ENCODE assay signal across 8 mouse cellular contexts in genomic region chr19:46527632-46528528, GRCm38 (mm10). TPM values are rescaled to one million over a fixed set of nuclear protein-coding genes. Genes with fewer than 3 reads are reported as not detected.
DNase-seq lines count a peak whose midpoint lies in the region; ATAC-seq lines count a peak whose summit lies in the region.

No protein-coding gene starts in this region.

- no peaks in the 10 kb centered on the region for H3K36me3 ChIP-seq in embryonic facial prominence, embryonic 10.5 days (replicated peaks)
- no peaks in the 10 kb centered on the region for H3K36me3 ChIP-seq in intestine, embryonic 14.5 days (ENCODE audit: control insufficient read depth, insufficient read depth, low read length)
- no peaks in the 10 kb centered on the region for H3K36me3 ChIP-seq in midbrain, embryonic 15.5 days (replicated peaks)

- H3K9ac ChIP-seq in intestine, embryonic 14.5 days (ENCODE audit: low read length) = 0 out of 2 replicates have a peak overlapping the region, but pooled peaks have one; percentile 22
- H3K9ac ChIP-seq in midbrain, embryonic 15.5 days = peak overlapping the region; percentile 37

- WGBS in embryonic facial prominence, embryonic 10.5 days = 11% methylated on average over 17 of the region's 17 CpGs
- 41% methylated on average over 17 of the region's 17 CpGs for WGBS in intestine, embryonic 14.5 days
- 7% methylated on average over 17 of the region's 17 CpGs for WGBS in midbrain, embryonic 15.5 days

- peak; percentile 12 for DNase-seq in kidney, adult 18-20 months
- no peak for DNase-seq in kidney, adult 11 months
- no peak for DNase-seq in embryonic facial prominence, embryonic 10.5 days (ENCODE audit: low spot score)
- no peak for DNase-seq in intestine, embryonic 14.5 days (ENCODE audit: low spot score)
- no peak for DNase-seq in B cell, adult 2 months
- no peak for DNase-seq in adrenal gland, postnatal 10 days

- peak overlapping the region; percentile 46 for H3K4me2 ChIP-seq in intestine, embryonic 14.5 days (ENCODE audit: low read length)
- H3K4me2 ChIP-seq in midbrain, embryonic 15.5 days = peak overlapping the region; percentile 56

- no peak for ATAC-seq in intestine, embryonic 14.5 days (replicated peaks; ENCODE audit: low FRiP score, low TSS enrichment, low read depth)
- ATAC-seq in midbrain, embryonic 15.5 days (replicated peaks) = no peak
- no peak for ATAC-seq in erythroid progenitor cell, adult 5-6 weeks (replicated peaks; ENCODE audit: low FRiP score, poor library complexity, severe bottlenecking)

- H3K4me1 ChIP-seq in embryonic facial prominence, embryonic 10.5 days = peaks cover 99% of the 10 kb centered on the region
- peaks cover 73% of the 10 kb centered on the region for H3K4me1 ChIP-seq in intestine, embryonic 14.5 days (replicated peaks; ENCODE audit: control insufficient read depth, insufficient read depth, low read length)
- peaks cover 98% of the 10 kb centered on the region for H3K4me1 ChIP-seq in midbrain, embryonic 15.5 days

- H3K9me3 ChIP-seq in embryonic facial prominence, embryonic 10.5 days = no peaks in the 10 kb centered on the region
- no peaks in the 10 kb centered on the region for H3K9me3 ChIP-seq in intestine, embryonic 14.5 days (ENCODE audit: control insufficient read depth, low read length)
- H3K9me3 ChIP-seq in midbrain, embryonic 15.5 days = no peaks in the 10 kb centered on the region

- peak overlapping the region; percentile 43 for H3K4me3 ChIP-seq in embryonic facial prominence, embryonic 10.5 days
- H3K4me3 ChIP-seq in intestine, embryonic 14.5 days (ENCODE audit: low read depth, low read length) = 0 out of 2 replicates have a peak overlapping the region, but pooled peaks have one; percentile 8
- peak overlapping the region; percentile 24 for H3K4me3 ChIP-seq in midbrain, embryonic 15.5 days

- peak overlapping the region; percentile 88 for H3K27ac ChIP-seq in embryonic facial prominence, embryonic 10.5 days (replicated peaks)
- no peak overlapping the region for H3K27ac ChIP-seq in intestine, embryonic 14.5 days (ENCODE audit: low read depth)
- H3K27ac ChIP-seq in midbrain, embryonic 15.5 days = peak overlapping the region; percentile 90

- no peaks in the 10 kb centered on the region; the same call in 1 of the 2 replicates for H3K27me3 ChIP-seq in embryonic facial prominence, embryonic 10.5 days (replicated peaks; ENCODE audit: low read depth, poor library complexity, severe bottlenecking)
- no peaks in the 10 kb centered on the region for H3K27me3 ChIP-seq in intestine, embryonic 14.5 days (replicated peaks; ENCODE audit: control insufficient read depth, insufficient read depth, low read length)
- no peaks in the 10 kb centered on the region for H3K27me3 ChIP-seq in midbrain, embryonic 15.5 days (replicated peaks)

RNA-seq across cellular contexts. Expression of gene Trim8, which starts 26.4 kb away (rescaled TPM):
- 19.5 and 20.9 TPM in 2 replicates for polyA plus RNA-seq in embryonic facial prominence, embryonic 10.5 days (2016; fragmentation: Nextera tagmentation; extraction: Ambion mirVana)
- 20.1 and 21.1 TPM in 2 replicates for polyA plus RNA-seq in intestine, embryonic 14.5 days (2014; fragmentation: Nextera tagmentation; extraction: Ambion mirVana)
- polyA plus RNA-seq in midbrain, embryonic 15.5 days (2015; fragmentation: Nextera tagmentation; extraction: Ambion mirVana) = 29.9 and 30.5 TPM in 2 replicates
- total RNA-seq in adrenal gland, postnatal 10 days (2021) = 10 to 100 TPM; 37.9 to 41.6 TPM
- 4.2 and 9.4 TPM in 2 replicates for total RNA-seq in erythroid progenitor cell, adult 5-6 weeks (2015; ENCODE audit: low replicate concordance)
- total RNA-seq in erythroid progenitor cell, adult 5-6 weeks (2017; ENCODE audit: low replicate concordance) = 5.5 and 7.7 TPM in 2 replicates

RNA-seq across cellular contexts. Expression of gene Arl3, which starts 45.1 kb away (rescaled TPM):
- 196 and 200 TPM in 2 replicates for polyA plus RNA-seq in embryonic facial prominence, embryonic 10.5 days (2016; fragmentation: Nextera tagmentation; extraction: Ambion mirVana)
- polyA plus RNA-seq in intestine, embryonic 14.5 days (2014; fragmentation: Nextera tagmentation; extraction: Ambion mirVana) = 64.3 and 73.9 TPM in 2 replicates
- polyA plus RNA-seq in midbrain, embryonic 15.5 days (2015; fragmentation: Nextera tagmentation; extraction: Ambion mirVana) = 209 and 210 TPM in 2 replicates
- total RNA-seq in adrenal gland, postnatal 10 days (2021) = 10 to 100 TPM; 41.7 to 43.0 TPM
- 4.6 and 15.1 TPM in 2 replicates for total RNA-seq in erythroid progenitor cell, adult 5-6 weeks (2015; ENCODE audit: low replicate concordance)
- 6.7 and 24.4 TPM in 2 replicates for total RNA-seq in erythroid progenitor cell, adult 5-6 weeks (2017; ENCODE audit: low replicate concordance)

RNA-seq across cellular contexts. Expression of gene Sfxn2, which starts 45.3 kb away (rescaled TPM):
- polyA plus RNA-seq in embryonic facial prominence, embryonic 10.5 days (2016; fragmentation: Nextera tagmentation; extraction: Ambion mirVana) = 21.0 and 22.6 TPM in 2 replicates
- polyA plus RNA-seq in intestine, embryonic 14.5 days (2014; fragmentation: Nextera tagmentation; extraction: Ambion mirVana) = 18.2 and 19.2 TPM in 2 replicates
- polyA plus RNA-seq in midbrain, embryonic 15.5 days (2015; fragmentation: Nextera tagmentation; extraction: Ambion mirVana) = 10.5 and 11.7 TPM in 2 replicates
- 10 to 100 TPM; 11.2 to 16.4 TPM for total RNA-seq in adrenal gland, postnatal 10 days (2021)
- 0.72 and 19.3 TPM in 2 replicates for total RNA-seq in erythroid progenitor cell, adult 5-6 weeks (2015; ENCODE audit: low replicate concordance)
- 0.98 and 5.8 TPM in 2 replicates for total RNA-seq in erythroid progenitor cell, adult 5-6 weeks (2017; ENCODE audit: low replicate concordance)
